Mouse (Mus musculus) testis, adult 2 months (tissue): ENCODE measurements around the gene Picalm. TPM values are rescaled to one million over a fixed set of nuclear protein-coding genes. Genes with fewer than 3 reads are reported as not detected.
"Not testable (repeated sequence)": the region's sequence is repeated elsewhere in the genome, so short reads cannot be mapped to it uniquely, and the experiment has no call there.

Source experiments
- H3K27ac ChIP-seq: fragments of 200-500 bp; 2 replicates; pipeline ENCODE4 v1.5.1; 2012; ENCODE audit warnings: low read depth, low read length; ENCODE audit not compliant: control insufficient read depth, insufficient read depth
- H3K27me3 ChIP-seq: fragments of 200-500 bp; 2 replicates; pipeline ENCODE4 v1.6.1; 2012; ENCODE audit warnings: mild to moderate bottlenecking, low read length, moderate library complexity; ENCODE audit not compliant: control insufficient read depth, insufficient read depth
- H3K36me3 ChIP-seq: fragments of 200-500 bp; 2 replicates; pipeline ENCODE4 v1.6.1; 2012; ENCODE audit warnings: mild to moderate bottlenecking, low read length; ENCODE audit not compliant: control insufficient read depth, insufficient read depth
- H3K4me1 ChIP-seq: fragments of 200-500 bp; 2 replicates; pipeline ENCODE4 v1.6.1; 2012; ENCODE audit warnings: low read length; ENCODE audit not compliant: control insufficient read depth, insufficient read depth
- H3K4me3 ChIP-seq: fragments of 200-500 bp; 2 replicates; pipeline ENCODE4 v1.5.1; 2012; ENCODE audit warnings: low read depth, mild to moderate bottlenecking, low read length, moderate library complexity, mixed read lengths; ENCODE audit not compliant: control insufficient read depth
- CTCF ChIP-seq: fragments of 200-500 bp; IDR thresholded peaks from 2 replicates; pipeline ENCODE4 v1.5.1; 2012; ENCODE audit warnings: low read depth, mild to moderate bottlenecking, inconsistent platforms, low read length, moderate library complexity; ENCODE audit not compliant: control insufficient read depth, insufficient read depth, insufficient replicate concordance
- POLR2A ChIP-seq: fragments of 200-500 bp; IDR thresholded peaks from 2 replicates; pipeline ENCODE4 v1.6.1; 2012; ENCODE audit warnings: low read depth, mild to moderate bottlenecking, inconsistent platforms, low read length, moderate library complexity; ENCODE audit not compliant: control insufficient read depth
- polyA plus RNA-seq: library from polyadenylated mRNA; depleted of rRNA; stranded (reverse); fragments of >200 nt; gene quantifications from 2 replicates; pipeline ENCODE4 v1.2.3, GENCODE M21; 2012

The Picalm gene
- polyA plus RNA-seq, 1 experiment = 84.5 TPM

GRCm38 (mm10) chr7:90165970-90166369 is 36.0 kb downstream of the Picalm start:
- no peak for TF ChIP-seq CTCF
- TF ChIP-seq POLR2A = no peak
- Histone ChIP-seq H3K27me3 (no peaks in the 10 kb centered on the region), H3K4me1 (no peaks in the 10 kb centered on the region), H3K4me3 (no peak overlapping the region), H3K27ac (no peak overlapping the region), H3K36me3 (no peaks in the 10 kb centered on the region; the same call in 1 of the 2 replicates)

- not testable (repeated sequence) for H3K4me1 ChIP-seq, H3K27me3 ChIP-seq, H3K27ac ChIP-seq, H3K36me3 ChIP-seq, H3K4me3 ChIP-seq
Observed at GRCm38 (mm10) chr7:90167777-90168176, 37.8 kb downstream of the Picalm start.

DNA sequence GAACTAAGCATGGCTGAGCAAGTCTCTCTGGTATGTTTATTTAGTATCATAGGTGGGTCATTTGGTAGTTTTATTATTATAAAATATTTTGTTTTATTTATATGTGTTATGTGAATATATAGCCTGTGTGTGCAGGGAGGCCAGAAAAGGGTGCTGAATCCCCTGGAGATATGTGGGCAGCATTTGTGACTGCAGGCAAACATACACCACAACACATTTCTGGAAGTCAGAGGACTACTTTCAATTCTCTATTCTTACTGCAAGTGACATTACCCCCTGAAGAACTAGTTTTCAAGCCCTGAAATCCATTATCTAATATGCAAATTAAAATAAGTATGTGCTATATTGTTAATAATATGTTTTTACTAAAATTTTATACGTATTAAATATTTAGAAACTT is 43.8 kb downstream of the Picalm start:
- H3K36me3 ChIP-seq = no peaks in the 10 kb centered on the region; the same call in 1 of the 2 replicates

DNA sequence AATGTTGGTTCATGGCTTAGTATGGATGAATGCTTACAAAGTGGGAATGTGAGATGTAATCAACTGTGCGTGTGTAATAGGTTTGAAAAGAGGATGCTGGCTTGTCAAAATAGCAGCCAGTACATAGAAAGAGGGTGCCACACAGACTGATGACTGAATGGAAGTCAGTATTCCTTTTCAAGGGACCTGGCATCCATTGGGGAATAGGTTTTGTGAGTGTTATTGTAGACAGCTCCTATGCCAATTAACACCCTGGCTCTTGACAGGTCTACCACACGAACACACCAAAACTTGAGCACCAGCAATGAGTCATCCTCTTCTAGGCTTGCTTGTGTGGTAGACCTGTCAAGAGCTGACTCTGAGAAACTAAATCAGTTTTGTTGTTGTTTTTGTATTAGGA is 45.6 kb downstream of the Picalm start:
- no peak overlapping the region for H3K27ac ChIP-seq
- no peaks in the 10 kb centered on the region for H3K4me1 ChIP-seq
- H3K27me3 ChIP-seq = no peaks in the 10 kb centered on the region
- no peaks in the 10 kb centered on the region; the same call in 1 of the 2 replicates for H3K36me3 ChIP-seq
- TF ChIP-seq POLR2A = no peak
- no peak for TF ChIP-seq CTCF
- no peak overlapping the region for H3K4me3 ChIP-seq

More for the DNA sequence above, 43.8 kb downstream of the Picalm start:
- no peak overlapping the region for H3K4me3 ChIP-seq
- H3K27ac ChIP-seq = no peak overlapping the region
- no peaks in the 10 kb centered on the region for H3K27me3 ChIP-seq
- no peaks in the 10 kb centered on the region for H3K4me1 ChIP-seq
- TF ChIP-seq POLR2A = no peak
- no peak for TF ChIP-seq CTCF

DNA sequence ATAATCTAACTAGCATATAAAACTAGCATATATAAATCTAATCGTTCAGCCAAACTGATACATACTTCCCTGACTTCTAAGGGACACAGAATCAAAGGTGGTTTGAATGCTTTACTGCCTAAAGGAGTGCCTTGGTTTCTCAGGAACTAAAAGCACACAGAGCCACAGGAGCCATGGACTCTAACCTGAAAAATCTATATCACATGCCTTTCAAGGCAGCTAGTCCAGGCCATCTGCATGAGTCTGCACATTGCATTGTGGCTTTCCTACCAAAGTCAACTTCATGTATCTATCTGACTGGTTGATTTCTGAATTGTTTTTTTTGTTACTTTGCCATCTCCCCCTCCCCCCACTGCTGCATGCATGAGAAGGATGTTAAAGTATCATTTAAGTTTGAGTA is 50.6 kb downstream of the Picalm start:
- Histone ChIP-seq H3K27ac (no peak overlapping the region), H3K4me3 (no peak overlapping the region), H3K36me3 (no peaks in the 10 kb centered on the region; the same call in 1 of the 2 replicates), H3K4me1 (no peaks in the 10 kb centered on the region), H3K27me3 (no peaks in the 10 kb centered on the region)
- no peak for TF ChIP-seq POLR2A
- no peak for TF ChIP-seq CTCF

DNA sequence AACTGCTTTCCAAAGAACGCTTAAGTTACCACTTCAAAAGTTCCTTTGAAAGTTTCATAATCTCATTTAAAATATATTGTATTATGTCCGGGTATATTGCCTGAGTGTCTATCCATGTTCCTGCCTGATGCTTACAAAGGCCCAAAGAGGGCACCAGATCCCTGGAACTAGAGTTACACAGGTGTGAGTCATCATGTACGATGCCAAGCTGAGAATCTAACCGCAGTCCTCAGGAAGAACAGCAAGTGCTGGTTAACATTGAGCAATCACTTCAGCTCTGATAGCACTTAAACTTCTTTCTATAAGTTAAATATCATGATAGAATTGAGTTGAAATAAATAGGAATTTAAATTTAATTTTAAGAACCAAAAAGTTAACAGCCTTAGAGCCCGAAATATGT is 70.2 kb downstream of the Picalm start:
- Histone ChIP-seq H3K27ac (no peak overlapping the region), H3K27me3 (no peaks in the 10 kb centered on the region), H3K4me3 (no peak overlapping the region), H3K36me3 (no peaks in the 10 kb centered on the region), H3K4me1 (no peaks in the 10 kb centered on the region)
- no peak for TF ChIP-seq POLR2A

DNA sequence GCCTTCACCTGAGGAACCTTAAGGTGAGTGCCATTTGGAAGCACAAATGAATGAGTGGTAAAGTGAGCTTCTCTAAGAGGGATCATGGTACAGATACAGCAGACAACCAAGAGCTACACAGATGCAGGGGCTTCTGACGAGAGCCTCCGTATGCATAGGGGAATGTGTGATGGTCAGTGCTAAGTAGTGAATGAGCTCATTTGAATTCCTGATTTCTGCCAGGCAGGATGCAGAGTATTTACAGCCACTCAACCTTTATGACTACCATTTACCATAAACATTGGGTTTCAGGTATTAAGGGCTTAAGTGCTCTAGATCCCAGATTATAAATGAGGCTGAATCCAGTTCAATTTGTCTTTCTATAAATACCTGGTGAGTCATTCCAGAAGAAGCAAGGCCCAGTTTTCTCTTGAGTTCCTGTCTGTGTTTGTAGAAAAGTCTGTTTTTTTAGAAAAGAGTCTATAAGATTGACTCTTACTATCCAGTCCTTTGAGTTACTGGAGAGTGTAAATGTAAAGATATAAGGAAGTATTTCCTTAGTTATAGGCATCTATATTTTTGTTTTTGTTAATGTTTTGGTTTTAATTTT is 72.0 kb downstream of the Picalm start:
- Histone ChIP-seq H3K36me3 (no peaks in the 10 kb centered on the region), H3K4me3 (no peak overlapping the region), H3K4me1 (no peaks in the 10 kb centered on the region), H3K27ac (no peak overlapping the region), H3K27me3 (no peaks in the 10 kb centered on the region)
- TF ChIP-seq CTCF (no peak), POLR2A (no peak)

DNA sequence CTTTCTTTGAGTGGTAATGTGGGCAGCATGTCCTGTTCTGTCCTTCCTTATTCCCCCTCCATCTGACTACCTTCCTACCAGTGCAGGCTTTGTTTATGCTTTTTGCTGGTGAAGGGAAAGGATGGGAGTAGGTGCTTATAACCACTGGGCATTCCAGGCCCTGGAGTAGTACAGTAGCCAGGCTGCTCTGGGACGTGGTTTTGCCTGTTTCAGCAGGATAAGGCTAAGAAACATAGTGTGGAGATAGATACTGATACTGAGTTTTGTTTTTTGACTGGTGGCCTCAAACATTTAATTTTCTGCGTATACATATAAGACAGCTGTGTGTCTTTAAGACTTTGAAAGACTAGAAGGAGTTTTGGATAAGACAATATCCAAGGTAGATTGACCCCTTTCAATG is 73.9 kb downstream of the Picalm start:
- Histone ChIP-seq H3K4me1 (no peaks in the 10 kb centered on the region), H3K27ac (no peak overlapping the region), H3K4me3 (no peak overlapping the region), H3K36me3 (no peaks in the 10 kb centered on the region), H3K27me3 (no peaks in the 10 kb centered on the region)
- TF ChIP-seq POLR2A (no peak), CTCF (no peak)
